Mouse (Mus musculus): ENCODE results near the gene Hs3st6.

The Hs3st6 gene

DNA sequence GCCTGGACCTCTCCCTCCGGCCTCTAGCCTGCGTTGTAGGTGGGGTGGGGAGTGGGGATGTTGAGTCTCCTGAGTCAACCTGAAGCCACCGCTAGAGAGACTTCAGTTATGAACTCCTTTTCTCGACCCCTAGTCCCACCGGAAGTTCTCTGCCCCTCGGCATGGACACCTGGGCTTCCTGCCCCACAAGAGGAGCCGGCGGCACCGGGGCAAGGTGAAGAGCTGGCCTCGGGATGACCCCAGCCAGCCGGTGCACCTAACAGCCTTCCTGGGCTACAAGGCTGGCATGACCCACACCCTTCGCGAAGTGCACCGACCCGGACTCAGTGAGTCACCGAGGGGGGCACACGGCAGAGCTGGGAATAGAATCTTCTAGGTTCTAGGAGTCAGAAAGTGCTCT, 24.6 kb upstream of the Hs3st6 start:
- in situ Hi-C loops (cut with MboI; ENCODE audit: low sequenced_read_pairs): no loop called here

GRCm38 (mm10) chr17:24729067-24729466, 23.7 kb upstream of the Hs3st6 start:
- in situ Hi-C loops (cut with MboI; ENCODE audit: low sequenced_read_pairs): no loop called here

DNA sequence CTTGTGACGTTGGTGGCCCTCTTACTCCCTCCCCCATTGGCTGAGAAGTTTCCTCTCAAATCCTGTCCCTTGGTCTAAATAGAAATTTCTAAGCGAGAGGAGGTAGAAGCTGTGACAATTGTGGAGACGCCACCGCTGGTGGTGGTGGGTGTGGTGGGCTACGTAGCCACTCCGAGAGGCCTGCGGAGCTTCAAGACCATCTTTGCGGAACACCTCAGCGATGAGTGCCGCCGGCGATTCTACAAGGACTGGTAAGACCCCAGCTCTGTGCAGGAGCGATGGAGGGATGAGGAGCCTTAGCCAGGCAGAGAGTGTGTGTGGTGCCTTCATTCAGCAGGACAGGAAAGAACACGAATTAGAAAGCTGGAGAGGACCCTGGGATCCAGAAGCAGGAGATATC, 22.0 kb upstream of the Hs3st6 start:
- in situ Hi-C loops (cut with MboI; ENCODE audit: low sequenced_read_pairs): no loop called here

GRCm38 (mm10) chr17:24732233-24732935, 20.4 kb upstream of the Hs3st6 start:
- in situ Hi-C loops (cut with MboI; ENCODE audit: low sequenced_read_pairs): no loop called here

DNA sequence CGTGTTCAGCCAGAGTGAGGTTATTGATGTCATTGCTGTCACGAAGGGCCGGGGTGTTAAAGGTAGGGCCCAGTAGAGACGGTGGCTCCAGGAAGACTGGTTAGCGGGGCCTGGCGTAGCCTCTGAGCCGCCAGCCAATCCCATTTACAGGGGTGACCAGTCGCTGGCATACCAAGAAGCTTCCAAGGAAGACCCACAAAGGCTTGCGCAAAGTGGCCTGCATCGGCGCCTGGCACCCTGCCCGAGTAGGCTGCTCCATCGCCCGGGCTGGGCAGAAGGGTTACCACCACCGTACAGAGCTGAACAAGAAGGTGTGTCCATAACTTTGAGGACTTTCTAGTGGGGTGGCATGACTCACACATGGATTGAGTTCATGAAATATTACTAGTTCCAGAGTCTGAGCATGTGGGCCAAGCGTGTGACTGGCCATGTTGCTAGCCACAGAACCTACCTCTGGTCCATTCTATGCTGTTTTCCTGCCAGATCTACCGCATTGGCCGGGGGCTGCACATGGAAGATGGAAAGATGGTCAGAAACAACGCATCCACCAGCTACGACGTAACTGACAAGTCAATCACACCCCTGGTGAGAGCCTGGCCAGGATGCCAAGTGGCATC, 19.2 kb upstream of the Hs3st6 start:
- in situ Hi-C loops (cut with MboI; ENCODE audit: low sequenced_read_pairs): no loop called here

DNA sequence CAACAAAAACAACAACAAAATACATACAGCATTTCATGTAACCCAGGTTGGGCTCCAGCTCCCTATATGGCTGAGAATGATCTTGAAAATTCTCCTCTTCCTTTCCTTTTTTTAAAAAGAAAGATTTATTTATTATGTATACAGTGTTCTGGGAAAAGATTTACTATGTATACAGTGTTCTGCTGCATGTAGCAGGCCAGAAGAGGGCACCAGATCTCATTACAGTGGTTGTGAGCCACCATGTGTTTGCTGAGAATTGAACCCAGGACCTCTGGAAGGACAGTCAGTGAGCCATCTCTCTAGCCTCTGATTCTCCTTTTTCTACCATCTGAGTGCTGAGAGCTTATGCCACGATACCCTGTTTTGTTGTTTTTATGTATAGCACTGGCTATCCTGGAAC, 18.3 kb upstream of the Hs3st6 start:
- in situ Hi-C loops (cut with MboI; ENCODE audit: low sequenced_read_pairs): no loop called here

- in situ Hi-C loops (cut with MboI; ENCODE audit: low sequenced_read_pairs): no loop called here
These were observed 17.3 kb upstream of the Hs3st6 start for GRCm38 (mm10) chr17:24735446-24735845.

DNA sequence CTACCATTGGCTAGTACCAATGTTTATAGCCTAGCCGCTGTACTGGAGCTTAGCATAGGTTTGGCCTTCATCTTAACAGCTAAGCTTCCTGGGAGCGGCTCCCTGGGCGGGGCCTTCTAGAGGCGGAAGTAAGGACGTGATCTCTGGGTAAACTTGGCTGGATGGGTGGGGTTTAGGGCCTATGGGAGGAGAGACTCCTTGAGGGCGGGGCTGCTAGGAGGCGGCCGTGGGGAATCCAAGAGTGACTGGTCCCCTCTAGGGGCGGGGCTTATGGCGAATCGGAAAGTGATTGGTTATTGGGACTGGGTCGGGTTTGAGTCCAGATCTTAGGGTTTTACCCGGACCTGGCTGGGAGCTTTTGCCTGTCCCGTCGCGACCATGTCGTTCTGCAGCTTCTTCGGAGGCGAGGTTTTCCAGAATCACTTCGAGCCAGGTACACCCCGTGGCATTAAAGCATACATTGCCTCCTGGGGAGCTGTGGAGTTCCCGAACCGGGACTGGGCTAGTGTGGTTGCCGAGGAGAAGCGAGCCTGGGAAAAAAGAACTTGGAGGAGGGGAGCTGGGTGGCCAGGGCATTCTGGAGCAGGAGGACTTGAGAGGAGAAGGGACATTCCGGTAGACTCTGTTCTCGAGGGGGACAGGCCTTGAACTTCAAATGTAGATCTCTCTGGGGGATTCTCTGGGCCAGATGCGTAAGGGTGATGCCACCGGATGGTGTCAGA, 16.3 kb upstream of the Hs3st6 start, which contains the start of gene Msrb1:
Msrb1 (plus strand) TSS at position 313 of the 722 bp plus-strand sequence.
- in situ Hi-C loops (cut with MboI; ENCODE audit: low sequenced_read_pairs): no loop called here

- in situ Hi-C loops (cut with MboI; ENCODE audit: low sequenced_read_pairs): no loop called here
These were observed 15.5 kb upstream of the Hs3st6 start for GRCm38 (mm10) chr17:24737135-24737810.

- in situ Hi-C loops (cut with MboI; ENCODE audit: low sequenced_read_pairs): no loop called here
These were observed 14.6 kb upstream of the Hs3st6 start for GRCm38 (mm10) chr17:24738238-24738637.

- in situ Hi-C loops (cut with MboI; ENCODE audit: low sequenced_read_pairs): loop anchor here (10.0 kb wide), 1 partner anchor 145 kb away; the partner anchor contains the start of genes Nubp2 and Spsb3
These were observed 12.9 kb upstream of the Hs3st6 start for GRCm38 (mm10) chr17:24739926-24740325.

DNA sequence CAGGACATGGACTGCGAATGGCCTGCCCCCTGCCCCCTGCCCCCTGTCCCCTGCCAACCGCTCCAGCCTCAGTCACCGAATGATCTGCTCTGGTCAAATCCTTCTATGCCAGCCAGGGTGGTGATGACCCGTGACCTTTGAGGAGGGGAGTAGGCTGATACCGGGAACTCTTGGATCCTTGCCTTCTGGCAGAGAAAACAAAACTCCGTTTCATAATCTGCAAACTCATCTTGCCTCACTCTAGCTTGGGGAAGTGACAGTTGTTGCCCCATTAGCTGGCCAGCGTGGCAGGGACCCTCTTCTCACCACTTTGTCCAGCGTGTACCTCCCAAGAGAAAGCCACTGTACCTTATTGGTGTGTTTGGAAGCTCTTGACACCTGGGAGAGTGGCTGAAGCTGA, 10.5 kb upstream of the Hs3st6 start:
- in situ Hi-C loops (cut with MboI; ENCODE audit: low sequenced_read_pairs): loop anchor here (10.0 kb wide), 1 partner anchor 142 kb away; the partner anchor contains the start of genes Nubp2 and Spsb3

DNA sequence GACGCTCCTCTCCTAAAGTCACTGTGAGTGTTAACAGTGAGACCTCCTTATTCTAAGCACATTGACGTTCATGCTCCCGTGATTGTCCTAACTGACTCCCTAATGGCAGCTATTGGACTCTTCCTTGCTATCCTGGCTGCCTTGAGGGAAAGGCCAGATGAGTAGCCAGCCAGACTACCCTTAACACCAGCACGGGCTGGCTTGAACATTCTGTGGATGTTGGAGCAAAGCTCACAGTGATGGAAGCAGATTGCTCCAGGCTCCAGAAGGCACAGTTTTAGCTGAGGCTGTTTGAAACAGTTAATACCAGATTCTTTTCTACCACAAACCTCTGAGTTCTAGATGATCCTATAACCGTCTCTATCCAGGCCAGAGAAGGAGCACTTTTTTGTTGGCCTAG, 8.9 kb upstream of the Hs3st6 start:
- in situ Hi-C loops (cut with MboI; ENCODE audit: low sequenced_read_pairs): loop anchor here (10.0 kb wide), 1 partner anchor 141 kb away; the partner anchor contains the start of genes Nubp2 and Spsb3

DNA sequence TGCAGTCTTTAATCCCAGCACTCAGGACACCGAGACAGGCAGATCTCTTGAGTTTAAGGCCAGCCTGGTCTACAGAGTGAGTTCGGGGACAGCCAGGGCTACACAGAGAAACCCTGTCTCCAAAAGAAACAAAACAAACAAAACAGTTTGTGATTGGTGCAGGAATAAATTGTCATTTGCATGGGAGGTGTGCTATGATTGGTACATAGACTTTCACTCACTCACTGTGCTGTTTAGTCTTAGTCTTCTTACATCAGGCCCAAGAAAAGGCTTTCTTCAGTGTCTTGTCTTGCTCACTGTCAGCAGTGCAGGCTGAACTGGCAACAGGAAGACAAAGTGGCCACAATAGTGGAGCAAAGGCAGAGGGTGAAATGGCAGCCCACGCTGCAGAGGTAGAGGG, 8.4 kb upstream of the Hs3st6 start:
- in situ Hi-C loops (cut with MboI; ENCODE audit: low sequenced_read_pairs): loop anchor here (10.0 kb wide), 1 partner anchor 140 kb away; the partner anchor contains the start of genes Nubp2 and Spsb3

- in situ Hi-C loops (cut with MboI; ENCODE audit: low sequenced_read_pairs): loop anchor here (10.0 kb wide), 1 partner anchor 139 kb away; the partner anchor contains the start of genes Nubp2 and Spsb3
These were observed 7.0 kb upstream of the Hs3st6 start for GRCm38 (mm10) chr17:24745526-24746497.

DNA sequence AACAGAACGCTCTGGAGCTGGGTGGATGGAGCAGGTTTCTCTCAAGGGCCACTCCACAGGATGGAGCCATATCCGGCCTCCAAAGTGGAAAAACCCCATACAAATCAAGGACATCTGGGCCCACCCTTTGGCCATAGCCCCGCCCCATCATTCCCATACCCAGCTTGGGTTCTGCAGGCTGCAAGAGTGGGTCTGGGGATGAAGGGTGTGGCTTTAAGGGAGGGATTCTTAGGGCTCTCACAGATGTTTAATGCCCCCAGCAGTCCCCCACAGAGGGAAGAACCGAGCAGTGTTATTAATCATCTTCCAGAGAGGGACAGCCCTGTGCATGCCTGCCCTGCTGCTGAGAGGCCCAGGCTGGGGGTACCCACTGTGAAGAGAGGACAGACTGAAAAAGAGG, 5.8 kb upstream of the Hs3st6 start:
- in situ Hi-C loops (cut with MboI; ENCODE audit: low sequenced_read_pairs): loop anchor here (10.0 kb wide), 1 partner anchor 138 kb away; the partner anchor contains the start of genes Nubp2 and Spsb3

- in situ Hi-C loops (cut with MboI; ENCODE audit: low sequenced_read_pairs): no loop called here
These were observed 1.3 kb upstream of the Hs3st6 start for GRCm38 (mm10) chr17:24751528-24751927.

DNA sequence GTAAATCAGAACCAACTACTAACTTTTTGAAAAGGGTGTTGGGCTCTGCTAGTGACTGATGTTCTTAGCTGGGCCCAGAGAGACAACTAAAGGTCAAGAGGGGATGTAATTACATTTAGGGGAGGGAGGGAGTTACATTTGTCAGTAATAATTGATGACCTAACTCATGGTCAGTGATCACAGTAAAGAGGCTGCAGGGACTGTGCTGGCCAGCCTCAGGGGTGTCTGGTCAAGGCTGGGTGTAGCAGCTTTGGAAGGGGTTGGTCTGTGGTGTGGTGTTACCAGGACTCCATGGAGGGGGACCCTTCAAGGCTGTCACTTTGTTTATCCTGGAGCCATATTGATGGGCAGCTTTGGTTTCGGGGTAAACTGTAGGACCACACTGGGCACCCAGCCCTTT, 4.6 kb downstream of the Hs3st6 start:
- in situ Hi-C loops (cut with MboI; ENCODE audit: low sequenced_read_pairs): no loop called here

GRCm38 (mm10) chr17:24761121-24761520, 8.3 kb downstream of the Hs3st6 start:
- in situ Hi-C loops (cut with MboI; ENCODE audit: low sequenced_read_pairs): no loop called here
